Mouse (Mus musculus) hindbrain, embryonic 16.5 days (tissue): ENCODE measurements around the gene 2900026A02Rik. TPM values are rescaled to one million over a fixed set of nuclear protein-coding genes. Genes with fewer than 3 reads are reported as not detected.

ENCODE experiments used
- ATAC-seq: fragments of 200-750 bp; cut with Nextera tagmentation; 2 replicates; pipeline ENCODE4 v1.8.0; 2017; ENCODE audit warnings: moderate TSS enrichment, moderate library complexity
- H3K27ac ChIP-seq: fragments of 300-500 bp; sonication (generic); 2 replicates; pipeline ENCODE4 v1.5.1; 2014; ENCODE audit warnings: low read depth, mild to moderate bottlenecking, control low read depth, low read length, moderate library complexity
- H3K27me3 ChIP-seq: fragments of 300-500 bp; sonication (generic); replicated peaks from 2 replicates; pipeline ENCODE4 v1.6.1; 2014; ENCODE audit warnings: low read length; ENCODE audit not compliant: control insufficient read depth, insufficient read depth
- H3K36me3 ChIP-seq: fragments of 300-500 bp; sonication (generic); 2 replicates; pipeline ENCODE4 v1.6.1; 2014; ENCODE audit warnings: mild to moderate bottlenecking, low read length, moderate library complexity, mixed read lengths; ENCODE audit not compliant: control insufficient read depth, insufficient read depth
- H3K4me1 ChIP-seq: fragments of 300-500 bp; sonication (generic); 2 replicates; pipeline ENCODE4 v1.6.1; 2014; ENCODE audit warnings: low read depth, low read length; ENCODE audit not compliant: control insufficient read depth, insufficient read depth
- H3K4me2 ChIP-seq: fragments of 300-500 bp; sonication (generic); 2 replicates; pipeline ENCODE4 v1.6.1; 2014; ENCODE audit warnings: mild to moderate bottlenecking, low read length, control low read depth, moderate library complexity
- H3K4me3 ChIP-seq: fragments of 300-500 bp; sonication (generic); 2 replicates; pipeline ENCODE4 v1.5.1; 2014; ENCODE audit warnings: mild to moderate bottlenecking, low read length, control low read depth, moderate library complexity
- H3K9ac ChIP-seq: fragments of 300-500 bp; sonication (generic); 2 replicates; pipeline ENCODE4 v1.6.1; 2014; ENCODE audit warnings: low read depth, mild to moderate bottlenecking, control low read depth, low read length, moderate library complexity
- H3K9me3 ChIP-seq: fragments of 300-500 bp; sonication (generic); 2 replicates; pipeline ENCODE4 v1.6.1; 2014; ENCODE audit warnings: mild to moderate bottlenecking, low read length, moderate library complexity; ENCODE audit not compliant: control insufficient read depth
- WGBS: fragments of 180-500 bp; shearing (Covaris S2); extraction: QIAGEN DNeasy Blood & Tissue Kit; methylation state at CpG from one replicate; pipeline ENCODE4 v1.1.7; 2014; 5-methylcytosine and 5-hydroxymethylcytosine counted together
- polyA plus RNA-seq: library from polyadenylated mRNA; unstranded; fragments of >200 nt; fragmentation: Nextera tagmentation; extraction: Ambion mirVana; gene quantifications from 2 replicates; pipeline ENCODE4 v1.2.1, GENCODE M21; 2015

The 2900026A02Rik gene
- polyA plus RNA-seq, 1 experiment from 2014 or later = 4.3 TPM

- Histone ChIP-seq H3K27ac (no peak overlapping the region; the same call in 1 of the 2 replicates), H3K27me3 (no peaks in the 10 kb centered on the region), H3K4me1 (peaks cover 4% of the 10 kb centered on the region), H3K4me3 (no peak overlapping the region), H3K9ac (no peak overlapping the region), H3K36me3 (no peaks in the 10 kb centered on the region), H3K4me2 (no peak overlapping the region), H3K9me3 (no peaks in the 10 kb centered on the region)
- 63% methylated on average over 4 of the region's 4 CpGs for WGBS
- ATAC-seq = no peak
Measured at GRCm38 (mm10) chr5:113208048-113208447, 13.0 kb downstream of the 2900026A02Rik start.

- Histone ChIP-seq H3K4me1 (peaks cover 4% of the 10 kb centered on the region), H3K9ac (no peak overlapping the region), H3K4me2 (no peak overlapping the region), H3K4me3 (no peak overlapping the region), H3K9me3 (no peaks in the 10 kb centered on the region), H3K27me3 (no peaks in the 10 kb centered on the region), H3K36me3 (no peaks in the 10 kb centered on the region), H3K27ac (no peak overlapping the region)
- ATAC-seq = no peak
- 62% methylated on average over 9 of the region's 9 CpGs for WGBS
Measured at GRCm38 (mm10) chr5:113206670-113207352, 14.2 kb downstream of the 2900026A02Rik start.

GRCm38 (mm10) chr5:113204193-113204592, 16.8 kb downstream of the 2900026A02Rik start:
- Histone ChIP-seq H3K4me2 (no peak overlapping the region), H3K36me3 (no peaks in the 10 kb centered on the region), H3K27me3 (no peaks in the 10 kb centered on the region), H3K9me3 (no peaks in the 10 kb centered on the region), H3K4me1 (peaks cover 4% of the 10 kb centered on the region), H3K27ac (no peak overlapping the region), H3K4me3 (no peak overlapping the region), H3K9ac (no peak overlapping the region)
- 89% methylated on average over 9 of the region's 9 CpGs for WGBS
- no peak for ATAC-seq

GRCm38 (mm10) chr5:113199772-113200134, 21.3 kb downstream of the 2900026A02Rik start:
- WGBS = 82% methylated on average over 10 of the region's 10 CpGs
- Histone ChIP-seq H3K27me3 (no peaks in the 10 kb centered on the region), H3K9ac (no peak overlapping the region), H3K27ac (peak overlapping the region; percentile 20), H3K9me3 (no peaks in the 10 kb centered on the region), H3K4me2 (no peak overlapping the region), H3K4me1 (no peaks in the 10 kb centered on the region), H3K36me3 (no peaks in the 10 kb centered on the region), H3K4me3 (no peak overlapping the region)
- ATAC-seq = no peak

GRCm38 (mm10) chr5:113199126-113199771, 21.8 kb downstream of the 2900026A02Rik start:
- no peak overlapping the region for H3K9ac ChIP-seq
- H3K4me1 ChIP-seq = no peaks in the 10 kb centered on the region
- no peak for ATAC-seq
- no peak overlapping the region for H3K4me3 ChIP-seq
- peak overlapping the region; percentile 4 for H3K27ac ChIP-seq
- no peak overlapping the region for H3K4me2 ChIP-seq
- H3K9me3 ChIP-seq = no peaks in the 10 kb centered on the region
- no peaks in the 10 kb centered on the region for H3K36me3 ChIP-seq
- H3K27me3 ChIP-seq = no peaks in the 10 kb centered on the region
- 48% methylated on average over 8 of the region's 8 CpGs for WGBS

GRCm38 (mm10) chr5:113196916-113197794, 23.9 kb downstream of the 2900026A02Rik start:
- Histone ChIP-seq H3K4me2 (no peak overlapping the region), H3K36me3 (no peaks in the 10 kb centered on the region), H3K9me3 (no peaks in the 10 kb centered on the region), H3K27ac (no peak overlapping the region), H3K4me1 (peaks cover 2% of the 10 kb centered on the region), H3K4me3 (no peak overlapping the region), H3K9ac (no peak overlapping the region), H3K27me3 (no peaks in the 10 kb centered on the region)
- no peak for ATAC-seq
- WGBS = 64% methylated on average over 9 of the region's 9 CpGs

GRCm38 (mm10) chr5:113195907-113196306, 25.1 kb downstream of the 2900026A02Rik start:
- no peaks in the 10 kb centered on the region for H3K9me3 ChIP-seq
- no peak overlapping the region for H3K27ac ChIP-seq
- 87% methylated on average over 6 of the region's 6 CpGs for WGBS
- H3K4me2 ChIP-seq = no peak overlapping the region
- H3K36me3 ChIP-seq = no peaks in the 10 kb centered on the region
- H3K27me3 ChIP-seq = no peaks in the 10 kb centered on the region
- H3K9ac ChIP-seq = no peak overlapping the region
- H3K4me1 ChIP-seq = peaks cover 6% of the 10 kb centered on the region
- ATAC-seq = no peak
- no peak overlapping the region for H3K4me3 ChIP-seq

GRCm38 (mm10) chr5:113195451-113195850, 25.6 kb downstream of the 2900026A02Rik start:
- Histone ChIP-seq H3K4me2 (no peak overlapping the region), H3K9ac (no peak overlapping the region), H3K9me3 (no peaks in the 10 kb centered on the region), H3K4me1 (peaks cover 6% of the 10 kb centered on the region), H3K27ac (no peak overlapping the region), H3K27me3 (no peaks in the 10 kb centered on the region), H3K36me3 (no peaks in the 10 kb centered on the region), H3K4me3 (no peak overlapping the region)
- 75% methylated on average over 12 of the region's 12 CpGs for WGBS
- no peak for ATAC-seq

- no peaks in the 10 kb centered on the region for H3K9me3 ChIP-seq
- no peak for ATAC-seq
- no peak overlapping the region for H3K4me2 ChIP-seq
- H3K9ac ChIP-seq = no peak overlapping the region
- no peak overlapping the region for H3K27ac ChIP-seq
- no peaks in the 10 kb centered on the region for H3K27me3 ChIP-seq
- no peaks in the 10 kb centered on the region for H3K36me3 ChIP-seq
- WGBS = 92% methylated on average over 18 of the region's 18 CpGs
- H3K4me3 ChIP-seq = no peak overlapping the region
- peaks cover 6% of the 10 kb centered on the region for H3K4me1 ChIP-seq
Measured at GRCm38 (mm10) chr5:113193762-113194161, 27.3 kb downstream of the 2900026A02Rik start.
